Mouse (Mus musculus) activated CD4-positive, CD25-positive, alpha-beta regulatory T cell, adult 4 months (primary cell): ENCODE measurements at regions not wholly inside any gene's neighbourhood (a gene's known extent, or its start where the extent isn't known, plus 50 kb on each side); places are given as distances from the start of the nearest gene placed in this dataset.
A peak's percentile ranks its signal among the peaks of the same experiment; 100 is the strongest.
"Not testable (repeated sequence)": the region's sequence is repeated elsewhere in the genome, so short reads cannot be mapped to it uniquely, and the experiment has no call there.

Experiments used
- ATAC-seq: one replicate; pipeline ENCODE4 v1.8.0; 2017

DNA sequence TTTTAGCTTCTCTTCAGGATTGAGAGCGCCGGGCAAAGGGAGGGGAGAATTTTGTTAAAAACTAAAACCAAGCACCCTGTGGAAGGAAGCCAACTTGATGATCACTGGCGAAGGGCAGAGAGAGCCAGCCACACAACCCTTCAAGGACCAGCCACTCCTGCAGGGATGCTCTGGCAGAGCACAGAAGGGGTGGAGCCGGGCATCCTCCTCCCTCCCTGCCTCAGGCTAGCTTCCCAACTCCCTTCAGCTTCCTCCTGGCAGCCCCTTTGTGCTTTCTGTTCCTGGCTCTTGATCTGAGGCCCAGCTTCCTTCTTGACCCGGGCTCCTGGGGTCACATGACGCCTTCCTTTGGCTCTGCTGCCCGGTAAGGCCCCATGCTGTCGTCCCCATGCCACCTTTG, 591.8 kb upstream of the Gm10131 start:
- no peak for ATAC-seq

DNA sequence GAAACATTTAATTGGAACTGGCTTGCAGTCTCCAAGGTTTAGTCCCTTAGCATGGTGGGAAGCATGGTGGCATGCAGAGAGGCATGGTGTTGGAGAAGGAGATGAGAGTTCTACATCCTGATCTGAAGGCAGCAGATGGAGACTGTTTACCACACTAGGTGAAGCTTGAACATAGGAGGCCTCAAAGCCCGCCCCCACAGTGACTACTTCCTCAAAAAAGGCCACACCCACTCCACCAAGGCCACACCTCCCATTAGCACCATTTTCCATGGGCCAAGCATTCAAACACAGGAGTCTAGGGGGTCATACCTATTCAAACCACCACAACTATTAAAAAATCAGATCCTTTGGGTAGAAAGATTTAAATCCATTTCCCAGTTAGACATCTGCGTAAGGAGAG, 591.3 kb upstream of the Gm10131 start:
- no peak for ATAC-seq

DNA sequence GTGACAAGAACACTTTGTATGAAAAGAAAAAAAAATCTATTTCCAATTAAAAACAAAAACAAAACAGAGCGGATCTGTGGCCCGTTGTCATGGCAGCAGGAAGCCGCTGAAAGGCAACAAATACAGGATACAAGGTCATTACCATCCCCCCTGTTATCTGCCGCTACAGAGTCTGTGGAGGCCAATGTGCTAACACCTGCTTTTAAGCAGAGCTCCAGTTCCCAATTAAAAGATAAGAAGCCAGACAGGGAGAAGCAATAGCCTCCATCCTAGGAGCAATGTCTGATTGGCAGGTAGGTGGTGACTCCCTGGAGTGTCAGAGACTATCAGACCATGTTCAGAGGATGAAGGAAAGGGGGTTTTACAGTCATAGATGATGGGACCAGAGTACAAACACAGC, 587.5 kb upstream of the Gm10131 start:
- no peak for ATAC-seq

DNA sequence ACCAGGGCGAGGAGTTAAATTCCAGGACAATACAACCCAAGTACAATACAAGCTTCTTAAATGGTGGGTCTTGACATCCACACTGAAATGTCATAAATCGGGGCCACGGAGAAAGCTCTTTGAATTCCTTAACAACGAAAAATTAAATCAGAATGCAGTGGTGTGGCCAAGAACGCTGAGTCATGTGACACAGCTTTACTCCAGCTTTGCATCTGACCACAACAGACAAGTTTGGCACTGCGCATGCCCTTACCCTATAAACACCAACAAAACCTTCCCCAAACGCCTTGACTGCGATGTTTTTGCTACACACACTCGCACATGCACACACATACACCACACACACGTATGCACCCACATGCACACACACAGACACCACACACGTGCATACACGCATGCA, 584.8 kb upstream of the Gm10131 start:
- no peak for ATAC-seq

DNA sequence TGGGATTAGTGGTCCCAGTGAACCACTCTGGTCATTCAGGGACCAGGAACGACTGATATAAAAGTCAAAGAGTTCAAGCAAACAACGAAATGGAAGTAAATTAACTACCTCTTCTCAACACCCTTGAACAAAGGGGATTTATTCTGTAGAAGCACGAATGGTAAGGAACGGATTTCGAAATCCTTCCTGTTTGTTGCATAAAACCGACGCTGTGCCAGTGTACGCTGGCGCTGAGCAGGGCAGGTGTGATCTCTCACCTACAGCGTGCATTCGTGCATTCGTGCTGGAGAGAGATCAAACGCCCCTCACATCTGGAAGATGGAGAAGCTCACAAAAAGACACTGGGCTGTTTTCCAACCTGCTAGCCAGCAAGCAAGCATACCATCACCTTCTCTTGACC, 581.1 kb upstream of the Gm10131 start:
- no peak for ATAC-seq

DNA sequence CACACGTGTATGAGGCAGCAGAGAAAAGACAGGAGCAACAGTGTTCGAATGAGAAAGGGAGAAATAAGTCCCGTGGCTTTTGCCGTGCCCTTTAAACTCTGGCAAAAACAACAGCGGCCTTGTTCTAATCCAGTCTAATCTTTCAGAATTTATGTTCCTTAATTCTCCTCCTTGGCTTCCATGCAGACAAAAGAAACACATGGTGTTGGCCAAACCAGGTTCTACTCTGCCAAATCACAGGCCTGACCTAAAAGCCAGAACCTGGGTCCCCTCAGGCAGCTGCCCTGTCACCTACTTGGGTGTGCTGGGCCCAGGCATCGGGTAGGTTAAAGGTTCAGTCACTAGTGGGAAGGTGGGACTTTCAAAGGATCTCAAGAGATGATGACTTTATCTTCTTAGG, 580.2 kb upstream of the Gm10131 start:
- no peak for ATAC-seq

DNA sequence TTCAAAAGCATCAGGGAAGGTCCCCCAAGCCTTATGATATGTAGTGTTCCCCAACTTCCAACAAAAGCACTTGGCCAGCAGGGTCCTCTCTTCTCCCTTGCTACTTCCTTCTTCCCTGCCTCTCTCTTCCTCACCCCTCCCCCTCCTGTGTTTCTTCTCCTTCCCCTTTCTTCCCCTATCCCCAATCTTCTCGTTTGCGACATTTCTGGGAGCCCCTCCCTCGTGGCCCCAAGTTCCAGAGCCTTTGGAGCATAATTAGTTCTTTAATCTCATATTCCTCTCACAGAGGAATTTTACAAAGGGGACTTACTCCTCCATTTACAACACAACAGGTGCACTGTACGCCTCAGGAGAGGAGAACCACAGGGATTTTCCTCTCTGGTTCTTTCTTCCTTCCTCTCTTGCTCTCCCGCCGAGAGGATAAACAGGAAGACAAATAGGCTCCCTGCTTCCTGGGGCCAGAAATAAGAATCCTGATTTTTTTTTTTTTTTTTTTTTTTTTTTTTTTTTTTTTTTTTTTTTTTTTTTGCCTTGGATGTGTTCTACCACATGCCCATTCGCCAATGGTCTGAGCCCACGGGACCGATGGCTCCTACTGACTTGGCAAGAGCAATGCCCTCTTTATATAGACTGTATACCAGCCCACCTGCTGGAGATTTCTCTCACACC, 578.4 kb upstream of the Gm10131 start:
- no peak for ATAC-seq

DNA sequence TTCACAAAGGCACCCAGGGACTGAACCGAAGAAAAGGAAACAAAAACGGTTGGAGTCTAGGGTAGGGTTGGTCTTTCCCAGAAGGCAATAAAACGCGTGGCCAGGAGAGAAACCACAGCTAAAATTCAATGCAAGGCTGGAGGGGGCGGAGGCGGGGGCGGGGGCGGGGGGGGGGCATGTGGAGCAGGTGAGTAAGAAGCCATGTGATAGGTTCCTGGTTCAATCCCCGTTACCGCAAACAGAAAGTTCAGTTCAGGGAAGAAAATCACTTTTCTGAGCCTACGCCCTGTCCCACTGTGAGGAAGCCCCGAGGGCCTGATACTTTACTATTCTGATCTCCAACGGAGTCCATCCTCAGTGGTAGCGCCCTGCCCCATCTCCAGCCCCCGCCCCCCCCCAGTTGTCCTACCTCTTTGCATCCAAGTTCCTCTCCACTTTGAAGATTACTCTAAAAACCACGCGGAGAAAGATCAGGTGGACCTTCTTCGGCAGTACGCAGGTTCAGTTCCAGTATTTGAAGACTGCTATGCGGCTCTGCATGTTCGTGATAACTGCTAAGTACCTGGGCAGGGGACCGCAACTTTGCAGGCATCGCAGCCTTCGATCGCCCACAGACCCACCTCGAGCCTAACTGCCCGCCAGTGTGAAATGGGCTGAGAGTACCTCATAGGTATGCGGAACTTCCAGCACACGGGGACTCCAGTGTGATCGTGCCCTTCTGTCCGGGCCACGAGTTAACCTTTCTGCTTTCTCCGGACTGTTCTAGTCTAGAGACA, 577.7 kb upstream of the Gm10131 start:
- ATAC-seq = peak; percentile 46

DNA sequence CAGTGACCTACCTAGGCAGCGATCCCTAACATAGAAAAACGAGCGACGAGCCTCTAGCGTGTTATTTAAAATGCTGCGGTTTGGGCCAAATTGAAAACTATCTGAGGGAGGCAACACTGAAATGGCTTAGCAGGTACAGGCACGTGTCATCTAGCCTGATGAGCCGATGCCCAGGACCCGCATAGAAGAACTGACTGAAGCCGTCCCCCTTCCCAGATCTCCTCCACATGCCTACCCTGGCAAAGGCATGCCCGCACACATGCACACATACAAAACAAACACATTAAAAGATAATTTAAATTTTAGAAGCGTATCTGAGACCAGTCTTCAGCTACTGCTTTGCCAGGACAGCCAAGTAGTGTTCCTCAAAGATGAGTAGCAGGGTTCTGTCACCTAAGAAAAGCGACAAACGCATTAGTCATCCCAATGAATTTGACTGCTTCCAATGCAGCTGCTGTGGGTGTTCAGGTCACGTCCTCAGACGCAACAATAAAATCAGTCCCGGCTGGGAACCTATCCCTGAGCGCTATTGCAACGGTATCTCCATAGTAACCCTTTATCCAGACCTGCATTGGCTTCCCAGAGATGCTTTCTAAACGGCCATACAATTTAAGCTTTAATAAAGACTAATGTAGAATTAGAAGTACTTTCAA, 577.0 kb upstream of the Gm10131 start:
- ATAC-seq = no peak

DNA sequence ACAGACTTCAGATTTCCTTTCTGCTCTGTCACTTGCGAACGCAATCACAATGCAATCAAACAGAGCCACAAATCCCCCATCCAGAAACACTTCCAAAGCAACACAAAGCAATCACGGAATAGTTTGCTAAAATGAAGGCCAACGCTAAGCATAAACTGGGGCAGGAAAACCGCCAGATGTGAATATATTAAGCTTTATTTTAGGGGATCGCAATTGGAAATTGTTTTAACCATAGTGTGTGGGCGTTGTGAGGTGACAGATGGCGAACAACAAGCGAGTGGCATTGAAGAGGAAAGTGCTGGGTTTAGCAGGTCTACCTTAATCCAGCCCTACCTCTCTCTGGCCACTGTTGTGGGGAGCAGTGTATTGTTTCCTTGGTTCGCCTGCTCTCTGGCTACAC, 574.8 kb upstream of the Gm10131 start:
- ATAC-seq = peak; percentile 27

DNA sequence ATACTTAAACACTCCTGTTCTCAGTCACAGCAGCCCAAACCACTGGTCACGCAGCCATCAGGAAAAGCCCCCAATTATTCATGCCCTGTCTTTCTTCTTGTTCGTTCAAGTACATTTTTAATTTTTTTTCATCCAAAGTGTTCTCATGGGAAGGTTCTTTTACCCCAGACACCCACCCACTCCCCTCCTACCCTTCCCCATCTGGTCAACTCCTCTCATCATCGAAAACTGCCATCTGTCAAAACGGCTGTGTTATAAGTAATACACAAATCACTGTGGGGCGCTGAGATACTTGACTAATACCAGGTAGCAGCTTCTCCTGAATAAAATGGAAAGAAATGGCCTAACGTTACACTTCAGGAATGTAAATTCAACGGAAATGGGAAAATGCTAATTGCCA, 573.1 kb upstream of the Gm10131 start:
- no peak for ATAC-seq

DNA sequence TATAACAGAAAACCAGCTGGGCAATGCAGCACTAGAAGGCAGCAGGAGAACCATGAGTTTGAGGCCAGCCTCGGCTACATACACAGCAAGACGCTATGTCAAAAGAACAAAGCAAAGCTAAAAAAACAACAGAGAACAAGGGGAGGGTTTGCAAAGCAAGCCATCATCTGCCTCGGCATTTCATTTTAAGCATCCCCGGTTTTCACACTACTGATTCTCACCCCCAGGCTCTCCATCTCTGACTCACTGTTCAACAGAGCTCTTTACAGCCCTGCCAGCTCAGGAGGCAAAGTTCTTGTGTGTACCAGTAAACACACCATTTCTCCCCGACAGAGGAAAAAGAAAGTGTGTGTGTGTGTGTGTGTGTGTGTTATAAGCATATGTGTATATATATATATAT, 571.6 kb upstream of the Gm10131 start:
- ATAC-seq = no peak

DNA sequence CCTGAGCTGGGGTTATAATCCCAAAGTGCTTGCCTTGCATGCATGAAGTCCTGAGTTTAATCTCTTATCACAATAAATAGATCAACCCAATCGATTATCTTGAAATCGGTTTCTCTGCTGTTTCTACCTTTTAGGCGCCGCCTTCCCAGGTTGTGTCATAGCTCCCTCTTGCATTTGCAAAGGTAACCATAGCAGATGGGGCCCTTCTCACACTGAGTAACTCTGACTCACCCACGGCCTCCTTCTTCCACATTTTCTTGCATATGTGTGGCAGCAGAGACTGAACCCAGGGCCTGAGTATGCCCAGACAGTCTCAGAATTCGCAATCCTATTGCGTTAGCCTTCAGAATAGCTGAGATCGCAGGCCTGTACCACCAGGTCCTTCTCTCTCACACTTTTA, 570.7 kb upstream of the Gm10131 start:
- no peak for ATAC-seq

DNA sequence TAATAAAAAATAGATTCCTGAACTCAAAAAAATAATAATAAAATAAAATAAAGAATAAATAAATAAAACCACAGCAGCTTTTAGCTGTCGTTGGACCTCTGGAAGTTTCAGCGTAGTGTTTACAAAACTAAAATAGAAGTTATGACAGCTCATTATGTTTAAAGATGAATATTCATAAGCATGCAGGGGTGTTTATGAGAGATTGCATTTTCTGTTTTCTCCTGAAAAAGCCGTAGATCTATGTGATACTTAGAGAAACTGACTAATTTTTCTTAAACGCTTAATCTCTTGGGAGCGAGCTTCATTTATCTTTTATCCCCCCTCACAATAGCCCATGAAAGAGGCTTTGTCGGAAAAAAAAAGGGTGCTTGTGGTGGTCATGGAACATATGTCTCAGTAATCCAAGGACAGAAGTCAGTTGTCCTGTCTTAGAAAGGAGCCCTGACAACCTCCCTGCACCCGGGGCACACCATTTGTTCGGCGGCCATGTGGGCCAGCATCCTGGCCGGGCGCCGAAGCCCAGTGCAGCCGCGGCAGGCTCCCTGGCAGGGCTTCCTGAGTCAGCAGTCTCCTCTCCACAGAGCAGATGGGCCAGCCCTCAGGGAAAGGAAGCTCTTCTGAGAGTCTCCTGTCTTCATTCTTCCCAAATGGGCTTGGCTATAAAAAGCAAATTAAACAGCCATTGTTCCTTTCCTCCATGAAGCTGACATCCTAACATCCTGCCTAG, 568.2 kb upstream of the Gm10131 start:
- ATAC-seq = no peak

DNA sequence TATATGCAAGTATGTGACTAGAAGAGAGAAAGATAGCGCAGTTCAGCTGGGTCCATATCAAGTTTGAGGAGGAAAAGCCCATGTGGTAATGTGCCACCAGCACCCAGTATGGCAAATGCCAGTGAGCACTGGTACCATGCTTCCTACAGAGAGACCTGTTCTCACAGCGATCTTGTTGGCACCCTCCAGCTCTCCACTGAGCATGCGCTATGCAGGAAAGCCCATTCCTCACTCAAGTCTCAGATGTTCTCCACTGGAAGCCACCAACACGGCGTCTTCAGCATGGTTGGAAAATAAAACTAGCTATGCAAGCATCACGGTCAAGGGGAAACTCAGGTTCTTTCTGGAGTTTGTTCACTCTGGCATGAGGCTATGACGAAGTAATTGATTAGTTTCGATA, 567.3 kb upstream of the Gm10131 start:
- no peak for ATAC-seq

DNA sequence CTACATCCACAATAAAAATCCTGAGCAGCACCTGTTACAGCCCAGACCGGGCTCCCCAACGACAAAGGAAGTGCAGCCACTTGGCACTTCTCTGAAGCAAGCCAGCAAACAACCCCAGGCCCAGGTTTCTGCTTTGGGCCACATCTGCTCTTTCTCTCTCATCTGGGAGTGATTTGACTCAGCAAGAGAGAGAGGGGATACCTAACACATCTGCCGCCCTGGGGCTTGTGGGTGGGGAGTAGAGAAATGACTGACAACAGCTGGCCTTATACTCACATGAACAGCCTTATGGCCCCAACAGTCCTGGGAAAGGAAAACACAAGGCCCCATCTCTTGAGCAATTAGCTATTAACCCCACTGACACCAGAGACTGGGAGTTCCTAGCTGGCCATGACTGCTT, 560.2 kb upstream of the Gm10131 start:
- peak; percentile 77 for ATAC-seq

DNA sequence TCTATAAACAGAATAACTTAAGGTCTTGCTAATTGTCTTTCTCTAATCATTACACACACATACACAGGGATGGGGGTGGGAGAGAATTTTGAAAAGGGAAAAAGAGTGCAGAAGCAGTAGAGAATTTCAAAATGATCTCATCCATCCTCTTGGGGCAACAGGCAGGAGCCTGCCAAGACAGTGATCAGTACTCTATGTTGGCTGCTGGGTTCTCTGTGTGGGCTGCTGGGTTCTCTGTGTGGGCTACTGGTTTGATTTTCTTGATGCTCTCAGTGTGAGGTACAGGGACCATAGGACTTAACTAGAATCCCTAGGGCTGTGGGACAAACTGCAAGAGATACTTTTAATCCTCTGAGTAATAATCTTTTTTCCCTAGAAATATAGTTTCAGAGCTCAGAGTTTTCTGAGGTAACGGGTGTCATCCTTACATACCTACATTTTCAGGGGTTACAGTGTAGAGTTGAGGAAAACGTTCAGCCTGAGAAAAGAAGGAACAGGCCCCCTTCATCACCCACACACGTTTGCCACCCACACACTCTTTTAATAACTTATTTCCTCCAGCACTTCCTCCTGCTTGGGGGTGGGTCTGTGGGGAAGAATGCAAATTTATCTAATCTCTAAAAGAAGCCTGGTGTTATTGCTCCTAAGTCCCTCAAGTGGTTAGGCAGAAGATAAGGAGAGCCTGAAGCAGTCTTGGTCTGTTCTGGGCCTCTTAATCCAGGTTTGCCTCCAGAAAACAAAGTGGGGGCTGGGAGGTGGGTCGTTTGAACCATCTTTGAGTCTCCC, 559.6 kb upstream of the Gm10131 start:
- peak; percentile 29 for ATAC-seq

DNA sequence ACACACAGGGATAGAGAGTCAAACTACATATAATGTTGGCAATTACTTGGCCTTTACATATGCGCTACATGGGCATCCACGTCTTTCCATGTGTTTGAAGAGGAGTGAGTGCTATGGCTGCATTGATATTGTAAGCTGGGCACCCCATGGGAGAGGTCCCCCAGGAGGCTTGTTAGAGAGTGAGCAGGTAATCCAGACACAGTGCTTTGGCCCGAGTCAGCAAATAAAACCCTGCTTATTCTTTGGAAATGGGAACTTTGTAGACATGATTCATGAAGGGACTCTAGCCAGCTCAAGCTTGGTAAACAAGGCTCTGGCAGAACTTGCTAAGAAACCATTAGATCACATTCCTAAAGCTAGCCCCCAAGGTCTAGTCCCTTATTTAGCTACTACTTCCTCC, 557.6 kb upstream of the Gm10131 start:
- no peak for ATAC-seq

DNA sequence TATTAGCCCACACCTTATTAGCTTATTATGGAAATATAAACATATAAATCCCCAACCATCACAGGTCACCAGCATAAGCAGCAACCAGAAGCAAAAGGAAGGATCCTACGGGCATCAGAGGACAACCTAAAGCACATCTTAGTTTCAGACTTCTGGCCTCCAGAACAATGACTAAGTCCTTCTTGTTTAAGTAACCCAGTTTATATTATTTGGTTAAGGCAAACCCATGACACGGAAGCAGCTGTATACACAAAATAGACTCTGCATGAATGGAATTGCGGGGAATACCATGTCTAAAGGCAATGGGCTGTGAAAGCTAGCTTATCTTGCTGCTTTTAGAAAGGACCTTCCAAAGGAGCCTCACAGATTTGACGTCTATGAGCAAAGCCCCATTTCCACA, 552.9 kb upstream of the Gm10131 start:
- no peak for ATAC-seq

DNA sequence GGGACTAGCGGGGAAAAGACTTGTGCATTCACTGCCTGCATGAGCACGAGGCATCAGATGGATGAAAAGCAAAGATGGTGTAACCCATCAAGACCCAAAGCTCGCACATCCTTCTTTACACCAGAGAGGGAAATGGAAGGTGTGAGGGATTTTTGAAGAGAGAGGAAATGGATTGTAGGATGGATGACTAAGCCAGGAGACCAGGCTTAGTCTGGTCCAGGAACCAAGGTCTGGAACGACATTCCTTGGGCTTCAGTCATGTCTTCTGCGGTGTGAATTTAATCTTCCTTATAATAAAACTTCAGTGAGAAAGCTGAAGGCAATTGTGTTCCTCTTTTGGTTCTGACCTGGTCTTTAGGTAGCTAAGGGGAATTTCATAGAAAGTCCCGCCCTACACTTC, 551.0 kb upstream of the Gm10131 start:
- no peak for ATAC-seq

DNA sequence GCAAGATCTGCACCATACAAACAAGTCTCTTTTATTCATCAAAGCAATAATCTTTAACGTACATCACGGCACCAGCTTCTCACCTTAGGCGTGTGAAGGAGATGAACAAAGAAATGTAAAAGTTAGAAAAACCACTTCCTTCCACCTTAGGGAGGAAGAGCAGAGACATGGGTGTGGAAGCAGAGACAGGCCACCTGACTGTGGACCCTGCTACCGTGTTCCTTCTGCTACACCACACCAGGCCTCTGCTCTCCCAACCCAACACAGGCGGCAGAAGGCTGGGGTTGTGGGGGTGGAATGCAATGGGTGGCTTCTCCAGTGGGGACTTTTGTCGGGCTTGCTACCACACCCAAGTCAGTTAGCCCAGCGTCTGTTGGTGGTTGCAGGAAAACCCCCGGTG, 540.2 kb upstream of the Gm10131 start:
- peak; percentile 93 for ATAC-seq

DNA sequence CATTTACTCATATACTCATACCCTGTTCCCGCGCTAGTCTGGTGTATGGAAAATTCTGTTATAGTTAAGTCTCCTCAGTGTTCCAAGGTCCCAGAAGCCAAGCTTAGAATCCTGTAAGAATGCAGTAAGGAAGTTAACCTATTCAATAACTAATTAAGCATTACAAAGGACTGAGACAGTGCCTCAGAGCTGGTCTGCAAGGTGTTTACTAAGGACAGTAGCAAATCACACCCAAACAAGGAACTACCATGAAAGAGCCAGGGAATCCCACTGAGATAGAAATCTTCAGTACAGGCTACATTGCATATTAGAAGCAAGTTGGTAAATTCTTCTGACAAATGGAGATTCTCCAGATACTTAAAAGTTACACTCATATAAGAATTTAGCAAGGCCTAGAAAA, 516.7 kb upstream of the Gm10131 start:
- not testable (repeated sequence) for ATAC-seq

DNA sequence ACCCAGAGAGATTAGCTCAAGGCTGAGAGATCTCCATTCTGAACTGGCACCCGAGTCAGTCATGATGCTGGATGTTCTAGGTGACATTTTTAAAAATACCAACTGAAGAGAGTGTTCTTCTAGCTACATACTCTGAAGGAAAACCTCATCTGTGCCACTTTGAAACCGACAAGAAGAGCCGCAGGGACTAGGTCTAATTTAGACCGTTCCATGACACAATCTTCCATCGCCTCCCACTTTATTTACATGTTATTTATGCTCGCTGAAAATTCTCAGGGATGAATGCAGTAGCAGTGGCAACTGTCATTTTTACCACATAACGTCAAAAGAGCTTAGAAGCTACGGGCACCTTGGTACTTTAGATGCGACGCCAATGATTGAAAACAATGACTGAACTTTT, 514.1 kb upstream of the Gm10131 start:
- ATAC-seq = no peak
